Mouse (Mus musculus): Measurements from ENCODE around the gene Auts2.

Gene Auts2

GRCm38 (mm10) chr5:131722361-131722760 lies 820.8 kb downstream of the Auts2 start:
- DNase-seq (ENCODE audit: low spot score): no peak

GRCm38 (mm10) chr5:131718013-131718412 lies 825.1 kb downstream of the Auts2 start:
- no peak for DNase-seq (ENCODE audit: low spot score)

GRCm38 (mm10) chr5:131717359-131717965 lies 825.7 kb downstream of the Auts2 start:
- DNase-seq (ENCODE audit: low spot score): no peak

GRCm38 (mm10) chr5:131714979-131715378 lies 828.2 kb downstream of the Auts2 start:
- DNase-seq (ENCODE audit: low spot score): no peak

- DNase-seq (ENCODE audit: low spot score): no peak
Measured at GRCm38 (mm10) chr5:131712441-131712840, 830.7 kb downstream of the Auts2 start.

GRCm38 (mm10) chr5:131711474-131712129 lies 831.5 kb downstream of the Auts2 start:
- no peak for DNase-seq (ENCODE audit: low spot score)

- DNase-seq (ENCODE audit: low spot score): no peak
Measured at GRCm38 (mm10) chr5:131710735-131711473, 832.2 kb downstream of the Auts2 start.

GRCm38 (mm10) chr5:131707471-131707870 lies 835.7 kb downstream of the Auts2 start:
- DNase-seq (ENCODE audit: low spot score): no peak

GRCm38 (mm10) chr5:131703729-131704128 lies 839.4 kb downstream of the Auts2 start:
- DNase-seq (ENCODE audit: low spot score): no peak

- no peak for DNase-seq (ENCODE audit: low spot score)
Measured at GRCm38 (mm10) chr5:131702840-131703392, 840.2 kb downstream of the Auts2 start.

GRCm38 (mm10) chr5:131698900-131699299 lies 844.2 kb downstream of the Auts2 start:
- DNase-seq (ENCODE audit: low spot score): no peak

- DNase-seq (ENCODE audit: low spot score): no peak
Measured at GRCm38 (mm10) chr5:131690781-131691180, 852.4 kb downstream of the Auts2 start.

- no peak for DNase-seq (ENCODE audit: low spot score)
Measured at GRCm38 (mm10) chr5:131686956-131687618, 856.1 kb downstream of the Auts2 start.

GRCm38 (mm10) chr5:131680127-131680845 lies 862.9 kb downstream of the Auts2 start:
- no peak for DNase-seq (ENCODE audit: low spot score)

- no peak for DNase-seq (ENCODE audit: low spot score)
Measured at GRCm38 (mm10) chr5:131679523-131679922, 863.6 kb downstream of the Auts2 start.

GRCm38 (mm10) chr5:131677518-131677917 lies 865.6 kb downstream of the Auts2 start:
- DNase-seq (ENCODE audit: low spot score): no peak

- DNase-seq (ENCODE audit: low spot score): no peak
Measured at GRCm38 (mm10) chr5:131673696-131674095, 869.4 kb downstream of the Auts2 start.

GRCm38 (mm10) chr5:131665068-131665467 lies 878.1 kb downstream of the Auts2 start:
- DNase-seq (ENCODE audit: low spot score): no peak

GRCm38 (mm10) chr5:131664657-131665056 lies 878.5 kb downstream of the Auts2 start:
- DNase-seq (ENCODE audit: low spot score): no peak

GRCm38 (mm10) chr5:131662657-131663056 lies 880.5 kb downstream of the Auts2 start:
- DNase-seq (ENCODE audit: low spot score): no peak

- DNase-seq (ENCODE audit: low spot score): no peak
Measured at GRCm38 (mm10) chr5:131658822-131659515, 884.2 kb downstream of the Auts2 start.
